Mouse (Mus musculus) embryo, embryonic 11.5 days (tissue): Measurements from ENCODE around the gene Mapkap1.
A peak's percentile ranks its signal among the peaks of the same experiment; 100 is the strongest.

Experiments
- DNase-seq: peaks from one replicate; pipeline ENCODE4 v3.0.0-alpha.2; 2012; ENCODE audit warnings: low read depth, low spot score

Mapkap1 gene

GRCm38 (mm10) chr2:34530042-34530441, 123.5 kb downstream of the Mapkap1 start:
- DNase-seq = no peak

- DNase-seq = no peak
These were observed 125.3 kb downstream of the Mapkap1 start for GRCm38 (mm10) chr2:34531801-34532298.

DNA sequence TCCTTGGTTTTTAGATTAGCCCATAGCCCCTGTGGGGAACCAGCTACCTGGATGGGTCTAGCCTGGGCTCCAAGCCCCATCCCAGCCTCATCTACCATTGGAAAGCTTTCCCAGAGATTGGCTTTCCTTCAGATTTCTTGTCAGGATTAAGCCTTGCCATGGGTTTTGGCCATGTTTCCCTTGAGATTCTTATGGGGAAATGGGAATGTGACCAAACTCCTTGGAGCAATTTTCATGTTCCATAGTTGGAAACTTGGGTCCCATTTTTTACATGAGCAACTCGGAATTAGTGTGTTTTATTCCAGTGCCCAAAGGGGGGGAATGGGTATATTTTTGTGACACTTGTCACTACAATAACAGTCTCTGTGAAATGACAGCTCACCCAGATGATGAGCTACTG, 125.8 kb downstream of the Mapkap1 start:
- no peak for DNase-seq

GRCm38 (mm10) chr2:34533281-34533680, 126.7 kb downstream of the Mapkap1 start:
- no peak for DNase-seq

- peak; percentile 35 for DNase-seq
These were observed 128.4 kb downstream of the Mapkap1 start for GRCm38 (mm10) chr2:34534996-34535395.

GRCm38 (mm10) chr2:34537356-34537755, 130.8 kb downstream of the Mapkap1 start:
- no peak for DNase-seq

DNA sequence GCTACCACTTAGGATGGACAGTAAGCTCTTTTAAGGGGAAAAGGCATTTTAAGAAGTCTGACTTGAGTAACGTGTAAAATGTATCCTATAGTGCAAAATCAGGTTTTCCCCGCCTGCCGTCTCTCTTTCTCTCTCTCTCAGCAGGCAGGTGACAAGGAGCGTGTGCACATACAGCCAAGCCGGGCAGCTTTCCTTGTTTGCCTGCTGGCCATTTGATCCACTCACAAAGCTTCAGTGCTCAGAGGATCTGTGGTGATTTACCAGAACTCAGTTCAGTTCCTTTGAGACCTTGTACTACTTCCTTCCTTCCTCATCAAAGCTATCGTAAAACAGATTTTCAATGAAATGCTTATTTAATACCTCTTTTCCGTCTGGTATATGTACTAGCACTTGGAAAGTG, 137.0 kb downstream of the Mapkap1 start:
- no peak for DNase-seq

GRCm38 (mm10) chr2:34544021-34544420, 137.4 kb downstream of the Mapkap1 start:
- no peak for DNase-seq

GRCm38 (mm10) chr2:34544646-34545395, 138.2 kb downstream of the Mapkap1 start:
- DNase-seq = no peak

DNA sequence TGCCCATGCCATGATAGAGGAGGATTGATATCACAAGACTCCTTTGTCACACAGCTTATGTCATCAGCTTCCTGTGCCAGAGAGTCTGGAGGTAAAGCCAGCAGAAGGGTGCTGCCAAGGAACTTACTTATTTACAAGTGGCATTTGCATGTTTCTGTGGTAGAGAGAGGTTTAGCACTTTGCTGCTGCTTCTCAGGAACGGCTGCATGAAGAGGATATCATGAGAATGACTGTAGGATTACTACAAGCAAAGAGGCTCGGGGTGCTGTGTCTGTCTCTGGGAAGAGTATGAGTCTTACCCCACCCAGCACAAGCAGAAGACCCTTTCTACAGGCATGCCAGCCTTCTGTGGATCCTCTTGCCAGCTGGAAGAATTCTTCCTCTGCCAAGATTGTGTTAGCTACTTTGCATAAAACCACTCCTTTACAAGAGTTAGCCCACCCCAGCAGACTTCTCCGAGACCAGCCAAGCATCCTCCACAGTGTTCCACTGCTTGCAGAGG, 139.7 kb downstream of the Mapkap1 start:
- DNase-seq = no peak

DNA sequence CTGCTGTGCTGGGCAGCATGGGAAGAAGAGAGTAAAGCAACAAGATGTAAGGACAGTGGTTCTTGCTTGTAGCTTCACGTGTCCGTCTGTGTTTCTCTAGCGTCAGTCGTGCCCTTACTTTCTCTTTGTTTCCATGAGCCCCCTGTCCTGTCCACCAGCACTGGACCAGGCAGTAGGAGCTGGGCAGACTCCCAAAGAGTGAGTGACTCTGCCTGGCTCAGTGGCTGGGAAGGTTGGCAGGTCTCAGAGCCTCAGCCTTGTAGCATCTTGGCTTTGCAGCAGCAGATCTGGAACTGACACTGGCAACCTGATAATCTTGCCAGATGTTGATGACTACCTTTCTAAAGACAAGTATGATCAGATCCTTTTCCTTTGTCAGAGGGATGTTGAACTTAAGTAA, 140.9 kb downstream of the Mapkap1 start:
- no peak for DNase-seq

- no peak for DNase-seq
These were observed 142.4 kb downstream of the Mapkap1 start for GRCm38 (mm10) chr2:34548961-34549360.

GRCm38 (mm10) chr2:34549469-34549868, 142.9 kb downstream of the Mapkap1 start:
- no peak for DNase-seq

- no peak for DNase-seq
These were observed 146.2 kb downstream of the Mapkap1 start for GRCm38 (mm10) chr2:34552772-34553171.

GRCm38 (mm10) chr2:34553580-34554231, 147.1 kb downstream of the Mapkap1 start:
- DNase-seq = no peak

DNA sequence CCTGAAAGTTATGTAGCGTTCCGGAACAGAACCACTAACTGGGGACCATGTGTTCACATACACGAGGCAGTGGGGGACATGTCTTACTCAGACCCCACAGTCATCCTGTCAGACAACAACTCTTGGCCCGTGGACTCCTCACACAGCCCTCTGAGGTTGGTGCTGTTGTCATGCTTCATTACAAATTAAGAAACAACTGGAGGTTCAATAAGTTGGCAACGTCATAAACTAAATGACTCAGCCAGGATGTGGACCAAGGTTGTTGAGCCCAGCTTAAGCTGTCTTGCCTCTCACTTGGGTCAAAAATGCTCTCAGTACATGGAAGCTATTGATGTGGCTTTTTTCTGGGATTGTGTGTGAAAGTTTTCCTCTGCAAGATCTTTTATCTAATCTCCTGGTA, 153.6 kb downstream of the Mapkap1 start:
- DNase-seq = no peak

DNA sequence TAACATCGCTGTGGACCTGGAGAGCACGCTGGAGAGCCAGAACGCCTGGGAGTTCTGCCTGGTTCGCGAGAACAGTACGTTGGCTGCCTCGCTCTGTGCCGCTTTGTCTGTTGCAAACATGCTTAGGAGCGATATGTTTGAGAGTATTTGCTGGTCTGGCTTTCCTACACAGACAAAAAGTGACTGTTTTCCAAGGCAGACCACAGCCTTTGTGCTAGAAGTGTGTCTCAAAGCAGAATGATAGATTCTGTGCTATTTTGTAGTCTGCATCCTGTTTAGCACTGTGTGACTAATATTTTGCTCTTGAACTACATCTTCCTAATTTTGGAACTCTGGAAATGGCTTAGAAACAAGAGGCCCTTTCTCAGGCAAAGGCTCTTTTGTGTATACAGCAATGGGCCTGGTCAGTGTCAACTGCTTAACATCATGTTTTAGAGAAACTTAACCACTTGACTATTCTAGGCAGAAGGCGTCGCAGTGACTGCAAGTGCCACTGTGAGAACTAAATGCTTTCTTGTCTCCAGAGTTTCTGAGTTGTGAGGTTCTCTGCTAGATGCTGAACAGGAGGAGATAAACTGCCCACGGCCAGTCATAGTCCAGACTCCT, 156.6 kb downstream of the Mapkap1 start:
- no peak for DNase-seq

DNA sequence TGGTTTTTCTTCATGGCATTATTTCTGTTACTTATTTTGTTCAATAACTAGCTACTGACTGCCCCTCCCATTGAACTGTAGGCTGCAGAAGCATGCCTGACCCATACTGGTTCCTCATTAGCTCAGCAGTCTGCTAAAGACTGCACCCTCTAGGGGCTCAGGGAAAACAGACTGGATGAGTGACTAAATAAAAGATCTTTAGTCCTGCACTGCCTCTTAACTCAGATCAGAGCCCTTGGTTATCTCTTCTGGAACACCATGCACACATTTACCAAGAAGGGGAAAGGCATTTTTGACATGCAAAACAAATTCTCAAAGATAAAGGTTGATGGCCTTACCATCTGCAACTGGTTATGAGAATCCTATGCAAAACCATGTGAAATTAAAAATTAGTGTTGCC, 157.3 kb downstream of the Mapkap1 start:
- no peak for DNase-seq

- no peak for DNase-seq
These were observed 159.6 kb downstream of the Mapkap1 start for GRCm38 (mm10) chr2:34566146-34566545.

GRCm38 (mm10) chr2:34566601-34567000, 160.0 kb downstream of the Mapkap1 start:
- no peak for DNase-seq

DNA sequence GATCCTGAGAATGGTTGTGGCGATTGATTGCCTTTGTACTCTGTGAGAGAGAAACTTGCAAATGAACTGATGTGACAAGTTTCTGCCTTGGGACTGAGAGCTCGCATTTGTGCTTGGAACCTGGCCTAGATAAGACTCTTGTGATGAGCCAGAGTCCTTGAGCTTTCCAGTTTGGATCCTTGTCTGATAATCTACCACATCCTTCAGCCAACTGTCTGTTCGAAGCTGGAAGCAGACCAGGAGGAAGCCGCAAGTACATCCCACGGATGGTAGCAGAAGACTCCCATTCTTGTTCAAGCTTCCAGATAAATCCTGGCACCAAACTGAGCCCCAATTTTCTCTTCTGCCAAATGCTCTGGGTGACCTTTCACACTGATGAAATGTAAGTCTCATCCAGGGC, 162.6 kb downstream of the Mapkap1 start:
- no peak for DNase-seq

DNA sequence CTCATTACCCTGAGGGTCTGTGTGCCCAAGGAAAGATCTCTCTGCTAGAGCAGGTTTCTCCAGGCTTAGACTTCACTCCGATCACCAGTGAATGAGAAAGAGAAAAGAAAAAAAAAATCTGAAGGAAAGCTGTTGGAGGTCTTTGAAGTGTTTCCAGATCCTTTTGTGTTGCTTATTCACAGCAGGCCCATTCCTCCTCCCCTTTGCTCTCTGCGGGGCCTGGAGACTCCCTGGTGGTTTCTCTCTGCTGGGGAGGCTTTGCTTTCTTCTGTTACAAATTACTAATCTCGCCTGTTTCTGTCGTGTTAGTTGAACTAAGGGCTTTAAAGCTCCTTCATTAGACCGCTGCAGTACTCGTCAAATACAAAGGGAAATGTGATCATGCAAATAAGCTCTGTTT, 163.8 kb downstream of the Mapkap1 start:
- DNase-seq = no peak

DNA sequence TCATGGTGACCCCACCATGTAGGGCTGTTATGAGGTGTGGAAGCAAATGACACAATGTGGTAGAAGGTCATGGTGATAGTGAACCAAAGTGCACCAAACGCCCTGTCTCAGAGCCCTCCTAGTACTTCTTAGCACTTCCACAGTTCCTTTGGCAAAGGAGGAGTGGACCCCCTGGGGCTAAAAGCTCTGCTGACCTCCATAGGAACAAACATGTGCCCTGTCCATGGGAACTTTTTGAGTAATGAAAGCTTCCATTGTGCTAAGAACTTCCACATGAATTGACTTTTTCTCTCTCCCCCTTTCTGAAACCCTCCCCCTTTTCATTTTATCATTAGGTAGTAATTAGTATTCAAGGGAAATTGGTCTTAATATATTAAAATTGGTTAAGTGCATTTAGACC, 164.5 kb downstream of the Mapkap1 start:
- no peak for DNase-seq
